Mouse (Mus musculus) cerebellum, adult 2 months (tissue): ENCODE results near the gene Tmem150b.

Experiments
- CTCF ChIP-seq: fragments of 200-500 bp; IDR thresholded peaks from 2 replicates; pipeline ENCODE4 v1.5.1; 2011; ENCODE audit warnings: low read depth, mild to moderate bottlenecking, control low read depth, low read length, moderate library complexity, borderline replicate concordance; ENCODE audit not compliant: insufficient read depth
- POLR2A ChIP-seq: fragments of 200-500 bp; IDR thresholded peaks from 2 replicates; pipeline ENCODE4 v1.6.1; 2011; ENCODE audit warnings: low read length, control low read depth, borderline replicate concordance; ENCODE audit not compliant: insufficient read depth

GRCm38 (mm10) chr7:4748321-4748720 lies 23.3 kb upstream of the Tmem150b start:
- TF ChIP-seq POLR2A (no peak), CTCF (no peak)
